Mouse (Mus musculus) forebrain, embryonic 16.5 days (tissue): Measurements from ENCODE around the gene Fam228a. TPM values are rescaled to one million over a fixed set of nuclear protein-coding genes. Genes with fewer than 3 reads are reported as not detected.
A peak's percentile ranks its signal among the peaks of the same experiment; 100 is the strongest.

Experiments
- ATAC-seq: fragments of 200-750 bp; cut with Nextera tagmentation; 2 replicates; pipeline ENCODE4 v1.8.0; 2017; ENCODE audit warnings: mild to moderate bottlenecking, moderate library complexity
- H3K27ac ChIP-seq: fragments of 300-500 bp; sonication (generic); 2 replicates; pipeline ENCODE4 v1.5.1; 2014; ENCODE audit warnings: low read length, control low read depth
- H3K27me3 ChIP-seq: fragments of 300-500 bp; sonication (generic); replicated peaks from 2 replicates; pipeline ENCODE4 v1.6.1; 2014; ENCODE audit warnings: low read length; ENCODE audit not compliant: control insufficient read depth, insufficient read depth
- H3K36me3 ChIP-seq: fragments of 300-500 bp; sonication (generic); 2 replicates; pipeline ENCODE4 v1.6.1; 2014; ENCODE audit not compliant: control insufficient read depth, insufficient read depth
- H3K4me1 ChIP-seq: fragments of 300-500 bp; sonication (generic); replicated peaks from 2 replicates; pipeline ENCODE4 v1.6.1; 2014; ENCODE audit warnings: low read length; ENCODE audit not compliant: control insufficient read depth, insufficient read depth
- H3K4me2 ChIP-seq: fragments of 300-500 bp; sonication (generic); 2 replicates; pipeline ENCODE4 v1.6.1; 2014; ENCODE audit warnings: mild to moderate bottlenecking, low read length, control low read depth
- H3K4me3 ChIP-seq: fragments of 300-500 bp; sonication (generic); replicated peaks from 2 replicates; pipeline ENCODE4 v1.5.1; 2014; ENCODE audit warnings: mild to moderate bottlenecking, low read length, control low read depth
- H3K9ac ChIP-seq: fragments of 300-500 bp; sonication (generic); replicated peaks from 2 replicates; pipeline ENCODE4 v1.6.1; 2014; ENCODE audit warnings: low read depth, low read length, control low read depth
- H3K9me3 ChIP-seq: fragments of 300-500 bp; sonication (generic); 2 replicates; pipeline ENCODE4 v1.6.1; 2016; ENCODE audit warnings: low read length; ENCODE audit not compliant: control insufficient read depth
- WGBS: fragments of 180-500 bp; shearing (Covaris S2); extraction: QIAGEN DNeasy Blood & Tissue Kit; methylation state at CpG from one replicate; pipeline ENCODE4 v1.1.7; 2014; 5-methylcytosine and 5-hydroxymethylcytosine counted together
- polyA plus RNA-seq: library from polyadenylated mRNA; unstranded; fragments of >200 nt; fragmentation: Nextera tagmentation; extraction: Ambion mirVana; gene quantifications from 2 replicates; pipeline ENCODE4 v1.2.1, GENCODE M21; 2015

Fam228a gene
- polyA plus RNA-seq, 1 experiment from 2014 or later, result 1.0 TPM

DNA sequence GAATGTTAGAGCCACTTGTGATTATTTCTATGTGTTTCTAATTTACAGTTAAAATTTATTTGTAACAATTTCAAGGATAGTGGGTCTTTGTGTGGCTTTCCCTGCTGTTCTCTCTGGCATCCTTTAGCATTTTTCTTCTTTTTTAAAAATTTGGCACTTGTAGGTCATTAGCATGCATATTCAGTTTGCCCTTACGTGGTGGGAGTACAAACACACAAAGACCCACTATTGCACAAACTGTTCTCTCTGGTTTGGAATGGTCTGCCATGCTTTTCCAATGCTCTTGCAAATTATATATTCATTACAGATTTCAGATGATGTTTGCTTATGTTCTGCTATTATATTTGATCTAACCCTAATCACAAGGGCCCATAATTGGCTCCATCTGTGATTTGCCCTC, 61.9 kb downstream of the Fam228a start:
- Histone ChIP-seq H3K36me3 (peaks cover 13% of the 10 kb centered on the region), H3K27ac (no peak overlapping the region), H3K27me3 (no peaks in the 10 kb centered on the region), H3K4me1 (peaks cover 4% of the 10 kb centered on the region), H3K4me2 (no peak overlapping the region), H3K9ac (no peak overlapping the region), H3K4me3 (no peak overlapping the region), H3K9me3 (no peaks in the 10 kb centered on the region)
- 0 out of 2 replicates have a peak, but pooled peaks have one; percentile 36 for ATAC-seq
- WGBS, result 31% methylated on average over 1 of the region's 1 CpGs

DNA sequence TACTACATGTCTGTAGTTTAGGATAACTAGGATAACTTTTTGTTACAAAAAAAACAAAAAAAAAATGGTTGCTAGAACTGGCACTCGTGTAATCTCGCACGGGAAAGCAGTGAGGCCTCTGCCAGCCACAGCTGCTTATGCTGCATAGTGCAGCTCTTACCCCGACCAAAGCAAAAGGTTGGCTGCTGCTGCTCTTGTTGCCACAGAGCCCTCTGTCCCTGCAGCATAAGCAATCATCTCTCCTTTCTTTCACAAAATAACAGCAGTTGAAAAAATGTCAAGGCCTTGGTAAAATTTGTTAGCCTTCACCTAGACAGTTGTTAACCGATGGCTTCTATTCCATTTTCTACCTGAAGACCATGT, 72.6 kb downstream of the Fam228a start:
- no peak for ATAC-seq
- H3K4me3 ChIP-seq, result no peak overlapping the region
- peaks cover 3% of the 10 kb centered on the region; the same call in 1 of the 2 replicates for H3K36me3 ChIP-seq
- no peak overlapping the region for H3K9ac ChIP-seq
- H3K4me2 ChIP-seq, result no peak overlapping the region
- no peak overlapping the region for H3K27ac ChIP-seq
- H3K9me3 ChIP-seq, result no peaks in the 10 kb centered on the region
- 71% methylated on average over 5 of the region's 5 CpGs for WGBS
- no peaks in the 10 kb centered on the region for H3K4me1 ChIP-seq
- no peaks in the 10 kb centered on the region for H3K27me3 ChIP-seq

DNA sequence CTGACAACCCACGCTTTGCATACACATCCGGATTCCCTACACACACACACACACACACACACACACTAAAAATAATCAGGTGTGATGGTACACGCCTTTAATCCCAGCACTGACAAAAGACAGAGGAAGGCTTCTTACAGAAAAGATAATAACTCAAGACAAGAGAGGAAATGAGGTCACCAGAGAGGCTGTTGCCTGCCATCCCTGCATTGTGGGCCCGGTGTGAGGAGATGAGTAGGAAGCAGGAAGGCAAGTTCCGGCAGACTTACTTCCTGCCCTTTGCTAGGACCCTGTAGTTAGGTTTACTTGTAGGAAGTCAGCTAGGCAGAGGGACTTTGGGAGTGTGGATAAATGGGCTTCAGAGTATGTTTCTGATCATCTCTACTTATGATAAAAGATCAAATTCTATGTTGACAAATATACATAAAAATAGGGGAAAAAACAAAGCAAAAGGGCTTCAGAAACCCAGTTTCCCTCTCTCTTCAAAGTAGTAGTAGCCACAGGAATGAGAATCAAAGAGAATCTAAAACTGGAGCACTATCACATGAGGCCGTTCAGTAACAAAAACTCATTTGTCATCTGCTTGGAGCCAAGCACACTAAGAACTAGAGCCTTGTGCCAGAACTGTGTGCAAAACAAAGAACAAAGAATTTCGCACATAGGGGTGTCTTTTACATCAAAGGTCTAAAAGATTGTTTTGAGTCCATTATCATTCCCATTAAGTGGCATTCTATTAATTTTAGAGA, 73.1 kb downstream of the Fam228a start:
- Histone ChIP-seq H3K27me3 (no peaks in the 10 kb centered on the region), H3K36me3 (peaks cover 3% of the 10 kb centered on the region; the same call in 1 of the 2 replicates), H3K9ac (no peak overlapping the region), H3K9me3 (no peaks in the 10 kb centered on the region), H3K27ac (no peak overlapping the region), H3K4me1 (no peaks in the 10 kb centered on the region), H3K4me2 (no peak overlapping the region), H3K4me3 (no peak overlapping the region)
- WGBS, result 76% methylated on average over 7 of the region's 7 CpGs
- ATAC-seq, result no peak

Other genes with a start within 250 kb of the Fam228a start
- gene Itsn2, start 145.8 kb downstream of the Fam228a start, polyA plus RNA-seq, result 21.4 and 24.9 TPM in 2 replicates
- gene Gm3625, start 145.5 kb downstream of the Fam228a start, polyA plus RNA-seq, result not detected in 2 replicates
- 11.3 and 12.5 TPM in 2 replicates for gene Pfn4, start 30.6 kb upstream of the Fam228a start, polyA plus RNA-seq
- 5.1 and 6.7 TPM in 2 replicates for gene Fam228b, start 30.8 kb upstream of the Fam228a start, polyA plus RNA-seq
- gene Sf3b6, start 79.1 kb upstream of the Fam228a start, polyA plus RNA-seq, result 233 and 243 TPM in 2 replicates
- gene Fkbp1b, start 103.2 kb upstream of the Fam228a start, polyA plus RNA-seq, result 23.7 and 25.5 TPM in 2 replicates
- gene Wdcp, start 104.9 kb upstream of the Fam228a start, polyA plus RNA-seq, result 13.3 and 13.5 TPM in 2 replicates
- 0.82 and 1.3 TPM in 2 replicates for gene Mfsd2b, start 135.9 kb upstream of the Fam228a start, polyA plus RNA-seq
- gene Ubxn2a, start 169.3 kb upstream of the Fam228a start, polyA plus RNA-seq, result 45.2 and 49.9 TPM in 2 replicates
- 10.6 and 11.2 TPM in 2 replicates for gene Atad2b, start 178.9 kb upstream of the Fam228a start, polyA plus RNA-seq